Mouse (Mus musculus): Measurements from ENCODE around the gene Rpp30. TPM values are rescaled to one million over a fixed set of nuclear protein-coding genes. Genes with fewer than 3 reads are reported as not detected.

Rpp30 gene
- total RNA-seq, 1 experiment from 2014 or later, result 47.7 TPM

- no peak for ATAC-seq (replicated peaks; ENCODE audit: low read depth, poor library complexity, severe bottlenecking)
Observed at GRCm38 (mm10) chr19:36119783-36120471, 36.4 kb downstream of the Rpp30 start, which contains the start of gene Ankrd1. Gene Ankrd1 (minus strand): TSS chr19:36120099.

DNA sequence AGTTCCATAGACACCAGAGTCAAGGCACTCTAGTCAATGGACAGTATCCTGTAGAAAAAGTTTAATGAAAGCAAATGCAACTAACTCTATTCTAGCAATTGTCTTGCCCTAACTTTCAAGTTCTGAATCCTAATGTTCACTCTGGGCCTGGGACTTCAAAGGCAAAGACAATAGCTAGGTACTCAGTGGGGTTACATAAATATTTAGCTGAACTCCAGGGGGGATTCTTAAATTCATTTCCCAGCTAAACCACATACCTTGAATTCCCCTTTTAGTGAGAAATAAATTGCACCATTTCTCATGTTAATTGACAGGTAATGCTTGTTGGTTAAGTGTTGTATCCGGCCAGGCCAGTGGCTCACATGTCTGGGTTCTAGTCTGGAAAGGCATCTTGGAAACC is 40.7 kb downstream of the Rpp30 start:
- no peak for ATAC-seq (replicated peaks; ENCODE audit: low read depth, poor library complexity, severe bottlenecking)

DNA sequence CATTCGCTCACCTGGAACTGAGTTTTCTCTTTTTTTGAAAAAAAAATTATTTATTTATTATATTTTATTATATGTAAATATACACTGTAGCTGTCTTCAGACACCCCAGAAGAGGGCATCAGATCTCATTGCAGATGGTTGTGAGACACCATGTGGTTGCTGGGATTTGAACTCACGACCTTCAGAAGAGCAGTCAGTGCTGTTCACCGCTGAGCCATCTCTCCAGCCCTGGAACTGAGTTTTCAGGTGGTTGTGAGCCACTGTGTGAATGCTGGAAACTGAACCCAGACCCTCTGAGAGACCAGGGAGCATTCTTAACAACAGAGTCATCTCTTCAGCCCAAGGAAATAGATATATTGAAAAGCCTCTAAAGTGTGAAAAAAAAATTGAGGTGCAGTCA is 44.9 kb downstream of the Rpp30 start:
- ATAC-seq (replicated peaks; ENCODE audit: low read depth, poor library complexity, severe bottlenecking), result no peak

DNA sequence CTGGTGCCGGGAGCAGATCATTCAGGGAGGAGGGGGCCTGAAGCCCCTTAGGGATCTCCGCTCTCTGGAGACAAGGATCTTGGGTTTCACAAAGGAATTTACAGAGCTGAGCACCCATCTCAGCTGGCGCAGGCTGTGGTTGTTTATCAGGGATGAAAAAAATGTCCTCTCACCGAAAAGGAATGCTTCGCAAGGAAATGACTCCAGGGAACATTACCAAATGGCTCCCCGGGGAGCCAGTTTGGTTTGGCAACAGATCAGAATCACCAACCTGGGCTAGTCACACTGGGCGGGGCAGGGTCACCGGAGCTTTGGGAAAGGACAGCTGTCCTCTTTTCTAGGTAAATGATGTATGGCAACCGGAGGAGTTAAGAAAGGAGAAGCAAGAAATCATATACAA is 45.7 kb downstream of the Rpp30 start:
- peak; percentile 40 for ATAC-seq (replicated peaks; ENCODE audit: low read depth, poor library complexity, severe bottlenecking)

- ATAC-seq (replicated peaks; ENCODE audit: low read depth, poor library complexity, severe bottlenecking), result peak; percentile 85
Observed at GRCm38 (mm10) chr19:36129643-36130042, 46.1 kb downstream of the Rpp30 start.

- ATAC-seq (replicated peaks; ENCODE audit: low read depth, poor library complexity, severe bottlenecking), result no peak
Observed at GRCm38 (mm10) chr19:36130181-36130580, 46.7 kb downstream of the Rpp30 start.

GRCm38 (mm10) chr19:36131990-36132389 is 48.5 kb downstream of the Rpp30 start:
- ATAC-seq (replicated peaks; ENCODE audit: low read depth, poor library complexity, severe bottlenecking), result no peak

GRCm38 (mm10) chr19:36133064-36133463 is 49.5 kb downstream of the Rpp30 start:
- ATAC-seq (replicated peaks; ENCODE audit: low read depth, poor library complexity, severe bottlenecking), result no peak

GRCm38 (mm10) chr19:36133731-36134130 is 50.2 kb downstream of the Rpp30 start:
- ATAC-seq (replicated peaks; ENCODE audit: low read depth, poor library complexity, severe bottlenecking), result no peak

- no peak for ATAC-seq (replicated peaks; ENCODE audit: low read depth, poor library complexity, severe bottlenecking)
Observed at GRCm38 (mm10) chr19:36143571-36143970, 60.1 kb downstream of the Rpp30 start.

DNA sequence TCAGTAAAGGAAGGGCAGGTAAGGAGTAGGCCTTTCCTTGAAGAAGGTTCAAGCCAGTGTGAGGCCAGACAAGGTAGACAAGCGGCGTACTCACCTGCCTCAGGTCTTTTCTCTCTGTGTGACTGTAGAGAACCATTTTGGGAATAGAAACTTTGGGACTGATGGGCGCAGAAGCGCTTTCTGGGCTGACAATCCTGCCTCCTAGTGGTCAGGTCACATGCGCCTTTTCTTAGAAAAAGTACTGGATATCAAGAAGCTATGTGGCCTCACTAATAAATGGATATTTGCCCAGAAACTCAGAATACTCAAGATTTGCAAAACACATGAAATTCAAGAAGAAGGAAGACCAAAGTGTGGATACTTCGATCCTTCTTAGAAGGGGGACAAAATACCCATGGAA is 65.1 kb downstream of the Rpp30 start:
- ATAC-seq (replicated peaks; ENCODE audit: low read depth, poor library complexity, severe bottlenecking), result no peak

DNA sequence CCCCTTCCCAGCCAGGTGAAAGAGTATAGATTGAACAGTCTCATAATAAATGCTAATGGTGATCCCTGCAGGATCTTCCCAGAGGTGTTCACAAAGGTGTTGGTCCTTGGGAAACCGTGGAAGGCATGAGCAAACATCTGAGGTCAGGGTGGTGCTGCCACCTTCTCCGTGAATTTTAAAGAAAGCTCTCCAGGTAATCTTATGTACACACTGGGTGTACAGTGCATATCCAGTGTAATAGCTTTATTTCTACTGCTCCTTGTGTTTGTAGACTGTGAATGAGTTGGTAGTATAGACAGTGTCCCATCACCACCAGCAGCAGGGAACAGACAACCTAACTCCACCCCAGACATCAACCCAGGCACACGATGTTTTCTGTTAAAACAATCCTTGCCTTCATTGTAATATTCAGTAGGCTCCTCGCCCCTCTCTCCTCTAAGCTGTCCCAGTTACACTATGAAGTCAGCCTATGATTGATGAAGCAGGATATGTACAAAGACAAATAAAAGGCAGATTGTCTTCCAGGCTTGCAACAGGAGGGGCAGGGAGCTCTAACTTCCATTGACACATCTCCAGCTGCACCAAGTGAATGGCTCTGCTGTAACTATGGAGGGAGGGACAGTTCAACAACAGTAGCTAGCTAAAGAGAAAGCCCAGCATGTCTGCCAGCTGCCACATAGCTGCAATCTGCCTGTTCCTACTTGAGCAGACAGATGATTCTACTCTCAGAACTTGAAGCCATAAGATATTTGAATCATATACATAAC is 66.9 kb downstream of the Rpp30 start:
- ATAC-seq (replicated peaks; ENCODE audit: low read depth, poor library complexity, severe bottlenecking), result no peak

Other genes starting within 250 kb of the Rpp30 start
- not detected in 2 replicates for gene Htr7, start 26.2 kb upstream of the Rpp30 start, total RNA-seq (2017)
- not detected in 2 replicates for gene Ankrd1, start 36.4 kb downstream of the Rpp30 start, total RNA-seq (2017)